ENCODE assay signal across 8 mouse cellular contexts in the genomic region with DNA sequence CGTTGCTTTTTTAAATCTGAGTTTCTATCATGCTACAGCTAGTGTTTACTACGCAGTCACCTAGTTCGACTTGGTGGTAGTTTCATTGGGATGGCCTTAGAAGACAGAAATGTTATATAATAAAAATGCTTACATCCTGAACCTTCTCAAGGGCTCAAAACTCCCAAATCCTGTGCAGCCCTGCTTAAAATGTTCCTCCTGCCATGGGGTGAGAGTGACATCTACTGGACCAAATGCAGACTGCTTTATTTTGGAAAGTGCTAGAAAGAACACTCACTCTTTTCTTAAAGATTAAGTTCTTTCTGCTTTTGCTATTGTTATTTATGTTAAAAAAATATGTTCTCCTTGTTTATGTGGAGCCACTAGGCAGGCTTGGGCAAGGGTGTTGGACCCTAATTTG.
DNase-seq lines count a peak whose midpoint lies in the region; ATAC-seq and TF ChIP-seq lines count a peak whose summit lies in the region.
"Had no signal": no experiment of that assay in that cellular context is flagged by ENCODE, and none has a peak within 500 bp of the region (broad histone marks: within the 10 kb centered on the region; RNA-seq: fewer than 3 reads in every experiment).

No protein-coding gene starts in this region.

- no peak for TF ChIP-seq EP300 in CH12.LX (IDR thresholded peaks at IDR 0.05; ENCODE audit: low read length)

- no peaks in the 10 kb centered on the region for H3K36me3 ChIP-seq in CH12.LX (replicated peaks in 1 of 2; ENCODE audit: control insufficient read depth in 1 of 2, insufficient read depth in 1 of 2, low read length in 1 of 2)
- H3K36me3 ChIP-seq in forebrain, embryonic 16.5 days (ENCODE audit: control insufficient read depth, insufficient read depth), result no peaks in the 10 kb centered on the region
- H3K36me3 ChIP-seq in limb, embryonic 11.5 days (ENCODE audit: control insufficient read depth, insufficient read depth, low read length), result no peaks in the 10 kb centered on the region
- H3K36me3 ChIP-seq: embryonic facial prominence, embryonic 12.5 days had no signal

- 64% methylated on average over 3 of the region's 3 CpGs for WGBS in forebrain, embryonic 16.5 days
- WGBS in limb, embryonic 11.5 days, result 63% methylated on average over 3 of the region's 3 CpGs

- peak; percentile 21 for DNase-seq in kidney, adult 8-10 months
- DNase-seq in kidney, adult 11 months, result no peak
- DNase-seq in CH12.LX (ENCODE audit: extremely low read depth) (peak; percentile 44), adipocyte (ENCODE audit: low spot score) (peak; percentile 64)
- peak; percentile 38 for DNase-seq in limb, embryonic 11.5 days (ENCODE audit: low spot score)

- no peak for TF ChIP-seq POLR2A in CH12.LX (IDR thresholded peaks at IDR 0.05; ENCODE audit: low read depth, low read length)

- H3K79me2 ChIP-seq in CH12.LX (replicated peaks; ENCODE audit: control insufficient read depth, extremely low read depth, insufficient read depth, poor library complexity, severe bottlenecking), result no peaks in the 10 kb centered on the region

- no peaks in the 10 kb centered on the region for H3K27me3 ChIP-seq in CH12.LX (replicated peaks)
- H3K27me3 ChIP-seq in forebrain, embryonic 16.5 days (replicated peaks; ENCODE audit: control insufficient read depth, insufficient read depth, low read length), result no peaks in the 10 kb centered on the region
- peaks cover 3% of the 10 kb centered on the region; the same call in 1 of the 2 replicates for H3K27me3 ChIP-seq in limb, embryonic 11.5 days (ENCODE audit: control insufficient read depth, insufficient read depth, low read length)

- peak; percentile 47 to 83; a peak in 3 of 4 replicates for TF ChIP-seq CTCF in CH12.LX (conservative IDR thresholded peaks at IDR 0.05 in 1 of 2, IDR thresholded peaks at IDR 0.05 in 1 of 2; ENCODE audit: low read depth in 2 of 2, low read length in 2 of 2)

- no peak overlapping the region for H3K9ac ChIP-seq in CH12.LX (ENCODE audit: insufficient read depth, low read depth)
- H3K9ac ChIP-seq in forebrain, embryonic 16.5 days (replicated peaks; ENCODE audit: low read depth, low read length), result no peak overlapping the region
- no peak overlapping the region for H3K9ac ChIP-seq in limb, embryonic 11.5 days (ENCODE audit: low read length)
- H3K9ac ChIP-seq: embryonic facial prominence, embryonic 12.5 days had no signal

- peaks cover 0 to 5% of the 10 kb centered on the region in 2 experiments; a peak in 2 of 4 replicates for H3K4me1 ChIP-seq in CH12.LX (ENCODE audit: control insufficient read depth in 1 of 2, insufficient read depth in 2 of 2)
- no peaks in the 10 kb centered on the region for H3K4me1 ChIP-seq in forebrain, embryonic 16.5 days (replicated peaks; ENCODE audit: control insufficient read depth, insufficient read depth, low read length)
- no peaks in the 10 kb centered on the region for H3K4me1 ChIP-seq in limb, embryonic 11.5 days (ENCODE audit: control insufficient read depth, insufficient read depth, low read length)
- H3K4me1 ChIP-seq: embryonic facial prominence, embryonic 12.5 days had no signal

- H3K4me2 ChIP-seq in CH12.LX (ENCODE audit: insufficient read depth, low read depth, poor library complexity, severe bottlenecking), result peak overlapping the region; percentile 57; the same call in 1 of the 2 replicates
- H3K4me2 ChIP-seq in forebrain, embryonic 16.5 days (ENCODE audit: low read length), result no peak overlapping the region
- H3K4me2 ChIP-seq in limb, embryonic 11.5 days (ENCODE audit: low read depth, severe bottlenecking), result no peak overlapping the region
- H3K4me2 ChIP-seq: embryonic facial prominence, embryonic 12.5 days had no signal

- H3K4me3 ChIP-seq in CH12.LX (replicated peaks in 1 of 3; ENCODE audit: low read depth in 2 of 3, low read length in 2 of 3, poor library complexity in 1 of 3), result no peak overlapping the region
- H3K4me3 ChIP-seq in forebrain, embryonic 16.5 days (replicated peaks; ENCODE audit: low read length), result no peak overlapping the region
- no peak overlapping the region for H3K4me3 ChIP-seq in limb, embryonic 11.5 days (ENCODE audit: low read depth, low read length)
- H3K4me3 ChIP-seq: embryonic facial prominence, embryonic 12.5 days had no signal

- in situ Hi-C loops in CH12.LX (cut with MboI; ENCODE audit: low pct_ligation_motif_present, low pct_unique_long_range_greater_than_20kb, low sequenced_read_pairs), result loop anchor here (5.0 to 10.0 kb wide), 2 partner anchors 485 to 582 kb away; no protein-coding TSS in a partner anchor

- TF ChIP-seq RAD21 in CH12.LX (IDR thresholded peaks at IDR 0.05; ENCODE audit: low read depth, low read length), result peak; percentile 92

- peak; percentile 72; the same call in 1 of the 2 replicates for ATAC-seq in forebrain, embryonic 16.5 days
- ATAC-seq in limb, embryonic 11.5 days (ENCODE audit: insufficient number of reproducible peaks, low FRiP score, low TSS enrichment, low read depth), result no peak
- ATAC-seq in neutrophil, adult 5-6 weeks (ENCODE audit: extremely low read depth, insufficient number of reproducible peaks, low FRiP score, poor library complexity, severe bottlenecking), result peak; percentile 71; the same call in 1 of the 2 replicates

- H3K27ac ChIP-seq in CH12.LX (ENCODE audit: insufficient read depth, low read depth), result no peak overlapping the region
- H3K27ac ChIP-seq in forebrain, embryonic 16.5 days (ENCODE audit: low read length), result no peak overlapping the region
- H3K27ac ChIP-seq in limb, embryonic 11.5 days (replicated peaks; ENCODE audit: low read depth, low read length), result no peak overlapping the region
- H3K27ac ChIP-seq: embryonic facial prominence, embryonic 12.5 days had no signal

- H3K9me3 ChIP-seq in CH12.LX (replicated peaks; ENCODE audit: low read length), result no peaks in the 10 kb centered on the region
- H3K9me3 ChIP-seq in forebrain, embryonic 16.5 days (ENCODE audit: control insufficient read depth, low read length), result no peaks in the 10 kb centered on the region
- no peaks in the 10 kb centered on the region for H3K9me3 ChIP-seq in limb, embryonic 11.5 days (ENCODE audit: control insufficient read depth, low read length)
- H3K9me3 ChIP-seq: embryonic facial prominence, embryonic 12.5 days had no signal

- dilution Hi-C loops in CH12.LX (cut with MboI; ENCODE audit: extremely low pct_ligation_motif_present, extremely low pct_unique_long_range_greater_than_20kb, low sequenced_read_pairs), result no loop called here

TF ChIP-seq in CH12.LX, 34 proteins besides CTCF, POLR2A, EP300 and RAD21:
- TF ChIP-seq ETS1 (conservative IDR thresholded peaks at IDR 0.05; ENCODE audit: low read depth, low read length) (no peak), ZC3H11A (IDR thresholded peaks at IDR 0.05; ENCODE audit: low read depth, low read length) (peak; percentile 82), MAX (IDR thresholded peaks at IDR 0.05; ENCODE audit: low read length) (no peak), SMC3 (IDR thresholded peaks at IDR 0.05; ENCODE audit: low read depth, low read length) (peak; percentile 92), E2F4 (IDR thresholded peaks at IDR 0.05; ENCODE audit: insufficient replicate concordance, low read depth, low read length) (no peak), JUN (IDR thresholded peaks at IDR 0.05; ENCODE audit: insufficient read depth, low read depth, low read length) (no peak), ZNF384 (IDR thresholded peaks at IDR 0.05; ENCODE audit: low read depth, low read length) (no peak), POLR2AphosphoS2 (IDR thresholded peaks at IDR 0.05; ENCODE audit: low read depth, low read length) (no peak), NRF1 (IDR thresholded peaks at IDR 0.05; ENCODE audit: low read depth, low read length) (no peak)
